Mouse (Mus musculus) CH12.LX (cell line): ENCODE measurements around the gene Tmem185b. TPM values are rescaled to one million over a fixed set of nuclear protein-coding genes. Genes with fewer than 3 reads are reported as not detected.

ENCODE experiments used
- DNase-seq: peaks from one replicate; pipeline ENCODE4 v3.0.0-alpha.2; 2013; ENCODE audit errors: extremely low read depth
- H3K27ac ChIP-seq: 2 replicates; pipeline ENCODE4 v1.5.1; 2012; ENCODE audit warnings: low read depth, mild to moderate bottlenecking, control low read depth, moderate library complexity; ENCODE audit not compliant: insufficient read depth
- H3K27me3 ChIP-seq: replicated peaks from 2 replicates; pipeline ENCODE3; 2012; ENCODE audit warnings: inconsistent platforms
- H3K36me3 ChIP-seq, 2 experiments: replicated peaks in 1 of 2; 2 replicates each; pipeline versions ENCODE3 to v1.6.1; 2012; ENCODE audit warnings: inconsistent platforms in 1 of 2, low read length in 1 of 2, mild to moderate bottlenecking in 1 of 2, mixed read lengths in 1 of 2, moderate library complexity in 1 of 2; ENCODE audit not compliant: control insufficient read depth in 1 of 2, insufficient read depth in 1 of 2
- H3K4me1 ChIP-seq, 2 experiments: 2 replicates each; pipeline ENCODE4 v1.6.1; 2012; ENCODE audit warnings: inconsistent platforms in 1 of 2, moderate library complexity in 1 of 2; ENCODE audit not compliant: insufficient read depth in 2 of 2, control insufficient read depth in 1 of 2
- H3K4me2 ChIP-seq: 2 replicates; pipeline ENCODE4 v1.6.1; 2012; ENCODE audit warnings: low read depth, mild to moderate bottlenecking, control low read depth; ENCODE audit not compliant: poor library complexity, insufficient read depth, severe bottlenecking
- H3K4me3 ChIP-seq, 3 experiments: fragments of 150-350 bp in 1 of 3; sonication (generic) in 1 of 3; replicated peaks in 1 of 3; 2 replicates each; pipeline versions ENCODE3 to v1.5.1; 2011 to 2012; ENCODE audit warnings: low read depth in 2 of 3, low read length in 2 of 3, mild to moderate bottlenecking in 2 of 3, moderate library complexity in 2 of 3, control low read depth in 1 of 3, improper control_type of control experiment in 1 of 3, inconsistent platforms in 1 of 3, mixed read lengths in 1 of 3; ENCODE audit not compliant: poor library complexity in 1 of 3
- H3K79me2 ChIP-seq: replicated peaks from 2 replicates; pipeline ENCODE4 v1.6.1; 2012; ENCODE audit warnings: mild to moderate bottlenecking, moderate library complexity; ENCODE audit not compliant: control insufficient read depth, poor library complexity, insufficient read depth, severe bottlenecking; ENCODE audit errors: extremely low read depth
- H3K9ac ChIP-seq: 2 replicates; pipeline ENCODE4 v1.6.1; 2012; ENCODE audit warnings: low read depth, mild to moderate bottlenecking, control low read depth, moderate library complexity; ENCODE audit not compliant: insufficient read depth
- H3K9me3 ChIP-seq: replicated peaks from 2 replicates; pipeline ENCODE3; 2012; ENCODE audit warnings: low read length, inconsistent platforms, mixed read lengths
- CHD1 ChIP-seq: IDR thresholded peaks from 2 replicates; pipeline ENCODE4 v1.6.1; 2012; ENCODE audit warnings: low read depth, low read length, improper control_type of control experiment, inconsistent platforms
- E2F4 ChIP-seq: IDR thresholded peaks from 2 replicates; pipeline ENCODE4 v1.6.1; 2011; ENCODE audit warnings: low read depth, low read length, improper control_type of control experiment; ENCODE audit not compliant: insufficient replicate concordance
- GABPA ChIP-seq: IDR thresholded peaks from 2 replicates; pipeline ENCODE4 v1.6.1; 2012; ENCODE audit warnings: low read depth, low read length, improper control_type of control experiment, inconsistent platforms; ENCODE audit not compliant: insufficient replicate concordance
- JUN ChIP-seq: IDR thresholded peaks from 2 replicates; pipeline ENCODE4 v1.6.1; 2011; ENCODE audit warnings: low read depth, mild to moderate bottlenecking, low read length, improper control_type of control experiment, moderate library complexity; ENCODE audit not compliant: insufficient read depth
- JUND ChIP-seq: conservative IDR thresholded peaks from 2 replicates; pipeline ENCODE4 v1.6.1; 2011; ENCODE audit warnings: low read depth, low read length, improper control_type of control experiment
- KAT2A ChIP-seq: IDR thresholded peaks from 2 replicates; pipeline ENCODE4 v1.6.1; 2012; ENCODE audit warnings: low read length, improper control_type of control experiment, inconsistent platforms; ENCODE audit not compliant: insufficient replicate concordance
- MAFK ChIP-seq: IDR thresholded peaks from 2 replicates; pipeline ENCODE4 v1.6.1; 2011; ENCODE audit warnings: low read length, improper control_type of control experiment; ENCODE audit not compliant: insufficient replicate concordance
- MAX ChIP-seq: IDR thresholded peaks from 2 replicates; pipeline ENCODE4 v1.6.1; 2011; ENCODE audit warnings: low read length, improper control_type of control experiment
- MAZ ChIP-seq: IDR thresholded peaks from 2 replicates; pipeline ENCODE4 v1.6.1; 2012; ENCODE audit warnings: low read depth, mild to moderate bottlenecking, inconsistent platforms, low read length, improper control_type of control experiment, moderate library complexity
- MYC ChIP-seq: IDR thresholded peaks from 2 replicates; pipeline ENCODE4 v1.6.1; 2011; ENCODE audit warnings: low read depth, mild to moderate bottlenecking, improper control_type of control experiment, low read length
- NRF1 ChIP-seq: IDR thresholded peaks from 2 replicates; pipeline ENCODE4 v1.6.1; 2014; ENCODE audit warnings: low read depth, mild to moderate bottlenecking, inconsistent platforms, low read length, improper control_type of control experiment, moderate library complexity
- POLR2A ChIP-seq: IDR thresholded peaks from 2 replicates; pipeline ENCODE4 v1.6.1; 2011; ENCODE audit warnings: low read depth, mild to moderate bottlenecking, improper control_type of control experiment, low read length
- POLR2AphosphoS2 ChIP-seq: IDR thresholded peaks from 2 replicates; pipeline ENCODE4 v1.6.1; 2011; ENCODE audit warnings: low read depth, low read length, improper control_type of control experiment
- RAD21 ChIP-seq: IDR thresholded peaks from 2 replicates; pipeline ENCODE4 v1.6.1; 2011; ENCODE audit warnings: low read depth, mild to moderate bottlenecking, low read length, improper control_type of control experiment, moderate library complexity
- TBP ChIP-seq: conservative IDR thresholded peaks from 2 replicates; pipeline ENCODE4 v1.6.1; 2011; ENCODE audit warnings: low read depth, low read length, improper control_type of control experiment
- TCF12 ChIP-seq: IDR thresholded peaks from 2 replicates; pipeline ENCODE4 v1.6.1; 2014; ENCODE audit warnings: low read depth, mild to moderate bottlenecking, inconsistent platforms, low read length, improper control_type of control experiment
- UBTF ChIP-seq: IDR thresholded peaks from 2 replicates; pipeline ENCODE4 v1.6.1; 2012; ENCODE audit warnings: low read depth, mild to moderate bottlenecking, inconsistent platforms, low read length, improper control_type of control experiment, moderate library complexity
- USF2 ChIP-seq: conservative IDR thresholded peaks from 2 replicates; pipeline ENCODE4 v1.6.1; 2011; ENCODE audit warnings: low read depth, low read length, improper control_type of control experiment
- ZMIZ1 ChIP-seq: IDR thresholded peaks from 2 replicates; pipeline ENCODE4 v1.6.1; 2012; ENCODE audit warnings: low read depth, mild to moderate bottlenecking, inconsistent platforms, low read length, improper control_type of control experiment
- dilution Hi-C: fragments of 300-500 bp; cut with MboI; formaldehyde crosslinking; loops from 2 replicates; pipeline ENCODE4 v1.14.3; 2020; ENCODE audit warnings: low sequenced_read_pairs; ENCODE audit not compliant: extremely low pct_unique_long_range_greater_than_20kb, extremely low pct_ligation_motif_present
- in situ Hi-C: fragments of 300-500 bp; cut with MboI; formaldehyde crosslinking; loops from 3 replicates; pipeline ENCODE4 v1.14.3; 2019; ENCODE audit warnings: low sequenced_read_pairs, low pct_ligation_motif_present, low pct_unique_long_range_greater_than_20kb, mixed read lengths
- polyA plus RNA-seq: library from polyadenylated mRNA; unstranded; fragments of >175 nt; gene quantifications from 2 replicates; pipeline ENCODE4 v1.2.1, GENCODE M21; 2012; ENCODE audit warnings: low read depth; ENCODE audit not compliant: insufficient read length
- total RNA-seq, 2 experiments: library from RNA; depleted of rRNA; stranded (reverse); fragments of 300-350 nt in 1 of 2; fragments of >200 nt in 1 of 2; gene quantifications; 2 replicates each; pipeline ENCODE4 v1.2.3; 2012 to 2014

Gene Tmem185b
- total and polyA plus RNA-seq, 3 experiments = 11.7 to 14.9 (median 13.4) TPM

DNA sequence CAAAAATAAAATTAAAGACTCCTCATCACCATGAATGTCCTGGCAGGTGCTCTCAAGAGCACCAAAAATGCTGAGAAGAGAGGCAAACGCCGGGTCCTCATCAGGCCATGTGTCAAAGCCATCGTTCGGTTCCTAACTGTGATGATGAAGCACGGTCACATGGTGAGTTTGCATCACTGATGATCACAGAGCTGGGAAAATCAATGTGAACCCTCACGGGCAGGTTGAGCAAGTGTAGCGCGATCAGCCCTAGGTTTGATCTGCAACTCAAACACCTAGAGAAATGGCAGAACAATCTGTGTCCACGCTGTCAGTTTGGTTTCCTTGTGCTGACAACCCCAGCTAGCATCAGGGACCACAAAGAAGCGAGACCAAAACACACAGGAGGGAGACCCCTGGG is 26.5 kb upstream of the Tmem185b start:
- Histone ChIP-seq H3K36me3 (peaks cover 0 to 39% of the 10 kb centered on the region in 2 experiments), H3K4me2 (no peak overlapping the region)
- DNase-seq = no peak

GRCm38 (mm10) chr1:119501881-119502280 is 24.1 kb upstream of the Tmem185b start:
- Histone ChIP-seq H3K4me2 (no peak overlapping the region), H3K27me3 (peaks cover 9% of the 10 kb centered on the region), H3K4me1 (peaks cover 6 to 32% of the 10 kb centered on the region in 2 experiments; a peak in 3 of 4 replicates), H3K36me3 (peaks cover 0 to 22% of the 10 kb centered on the region in 2 experiments), H3K9ac (no peak overlapping the region), H3K79me2 (no peaks in the 10 kb centered on the region), H3K4me3 (no peak overlapping the region), H3K9me3 (no peaks in the 10 kb centered on the region), H3K27ac (no peak overlapping the region)
- TF ChIP-seq POLR2AphosphoS2 = no peak
- TF ChIP-seq MAZ = no peak
- no peak for TF ChIP-seq RAD21
- TF ChIP-seq UBTF = no peak
- TF ChIP-seq JUND = no peak
- no peak for TF ChIP-seq CHD1
- TF ChIP-seq NRF1 = no peak
- no peak for TF ChIP-seq E2F4
- no peak for TF ChIP-seq KAT2A
- no peak for TF ChIP-seq GABPA
- TF ChIP-seq ZMIZ1 = no peak
- no peak for TF ChIP-seq USF2
- no peak for TF ChIP-seq MAX
- no peak for TF ChIP-seq JUN
- TF ChIP-seq TCF12 = no peak
- TF ChIP-seq POLR2A = no peak
- no peak for TF ChIP-seq TBP
- no peak for TF ChIP-seq MAFK
- dilution Hi-C loops (no loop called here), in situ Hi-C loops (no loop called here)
- DNase-seq = no peak

More for the DNA sequence above, 26.5 kb upstream of the Tmem185b start:
- dilution Hi-C loops (no loop called here), in situ Hi-C loops (loop anchor here (25.0 kb wide), 1 partner anchor 412 kb away; no protein-coding TSS in a partner anchor)
- no peaks in the 10 kb centered on the region for H3K27me3 ChIP-seq
- no peak for TF ChIP-seq MAZ
- no peak for TF ChIP-seq KAT2A
- TF ChIP-seq MYC = no peak
- H3K4me1 ChIP-seq = peaks cover 3 to 27% of the 10 kb centered on the region in 2 experiments; a peak in 3 of 4 replicates
- no peak overlapping the region for H3K27ac ChIP-seq
- no peak overlapping the region for H3K9ac ChIP-seq
- H3K9me3 ChIP-seq = no peaks in the 10 kb centered on the region
- no peaks in the 10 kb centered on the region for H3K79me2 ChIP-seq
- H3K4me3 ChIP-seq = no peak overlapping the region
